Mouse (Mus musculus): Measurements from ENCODE around the gene Dennd1a.

The Dennd1a gene

GRCm38 (mm10) chr2:37766027-37766761 lies 521.0 kb downstream of the Dennd1a start:
- peak; percentile 34 for DNase-seq

GRCm38 (mm10) chr2:37765082-37765483 lies 522.1 kb downstream of the Dennd1a start:
- DNase-seq: no peak

GRCm38 (mm10) chr2:37764514-37764913 lies 522.7 kb downstream of the Dennd1a start:
- no peak for DNase-seq

- DNase-seq: peak; percentile 39
Observed at GRCm38 (mm10) chr2:37763638-37764037, 523.6 kb downstream of the Dennd1a start.

GRCm38 (mm10) chr2:37760633-37761032 lies 526.6 kb downstream of the Dennd1a start:
- DNase-seq: no peak

- DNase-seq: no peak
Observed at GRCm38 (mm10) chr2:37758343-37759015, 528.7 kb downstream of the Dennd1a start.

GRCm38 (mm10) chr2:37757784-37758183 lies 529.4 kb downstream of the Dennd1a start:
- no peak for DNase-seq

- DNase-seq: no peak
Observed at GRCm38 (mm10) chr2:37757016-37757415, 530.2 kb downstream of the Dennd1a start.

GRCm38 (mm10) chr2:37756220-37756930 lies 530.8 kb downstream of the Dennd1a start:
- no peak for DNase-seq

GRCm38 (mm10) chr2:37751114-37751513 lies 536.1 kb downstream of the Dennd1a start:
- no peak for DNase-seq

- no peak for DNase-seq
Observed at GRCm38 (mm10) chr2:37749323-37749722, 537.9 kb downstream of the Dennd1a start.
